Mouse (Mus musculus) intestine, postnatal 0 days (tissue): ENCODE measurements around the gene Sar1a. TPM values are rescaled to one million over a fixed set of nuclear protein-coding genes. Genes with fewer than 3 reads are reported as not detected.

Experiments
- ATAC-seq: fragments of 200-750 bp; cut with Nextera tagmentation; 2 replicates; pipeline ENCODE4 v1.8.0; 2017; ENCODE audit warnings: mild to moderate bottlenecking, moderate TSS enrichment, moderate library complexity
- H3K27ac ChIP-seq: fragments of 300-500 bp; sonication (generic); 2 replicates; pipeline ENCODE4 v1.5.1; 2014; ENCODE audit warnings: mild to moderate bottlenecking, low read depth, low read length, moderate library complexity
- H3K27me3 ChIP-seq: fragments of 300-500 bp; sonication (generic); replicated peaks from 2 replicates; pipeline ENCODE4 v1.6.1; 2014; ENCODE audit warnings: low read length, mixed read lengths; ENCODE audit not compliant: control insufficient read depth, insufficient read depth
- H3K36me3 ChIP-seq: fragments of 300-500 bp; sonication (generic); 2 replicates; pipeline ENCODE4 v1.6.1; 2014; ENCODE audit warnings: mild to moderate bottlenecking, moderate library complexity; ENCODE audit not compliant: control insufficient read depth, insufficient read depth
- H3K4me1 ChIP-seq: fragments of 300-500 bp; sonication (generic); replicated peaks from 2 replicates; pipeline ENCODE4 v1.6.1; 2014; ENCODE audit warnings: antibody characterized with exemption, low read length, mixed read lengths; ENCODE audit not compliant: control insufficient read depth, insufficient read depth
- H3K4me2 ChIP-seq: fragments of 300-500 bp; sonication (generic); replicated peaks from 2 replicates; pipeline ENCODE4 v1.6.1; 2014; ENCODE audit warnings: low read depth, mild to moderate bottlenecking, moderate library complexity
- H3K4me3 ChIP-seq: fragments of 300-500 bp; sonication (generic); 2 replicates; pipeline ENCODE4 v1.5.1; 2014; ENCODE audit warnings: low read depth, low read length
- H3K9ac ChIP-seq: fragments of 300-500 bp; sonication (generic); 2 replicates; pipeline ENCODE4 v1.6.1; 2014; ENCODE audit warnings: mild to moderate bottlenecking, low read depth, low read length
- H3K9me3 ChIP-seq: fragments of 300-500 bp; sonication (generic); 2 replicates; pipeline ENCODE4 v1.6.1; 2016; ENCODE audit warnings: mixed run types; ENCODE audit not compliant: control insufficient read depth
- CTCF ChIP-seq: sonication (generic); IDR thresholded peaks from 2 replicates; pipeline ENCODE4 v1.5.1; 2016; ENCODE audit warnings: low read depth, mild to moderate bottlenecking, control low read depth, antibody characterized with exemption, moderate library complexity
- WGBS: fragments of 180-500 bp; shearing (Covaris S2); extraction: QIAGEN DNeasy Blood & Tissue Kit; methylation state at CpG from one replicate; pipeline ENCODE4 v1.1.7; 2014; 5-methylcytosine and 5-hydroxymethylcytosine counted together
- polyA plus RNA-seq: library from polyadenylated mRNA; unstranded; fragments of >200 nt; fragmentation: Nextera tagmentation; extraction: Ambion mirVana; gene quantifications from 2 replicates; pipeline ENCODE4 v1.2.1, GENCODE M21; 2015

The Sar1a gene
- polyA plus RNA-seq, 1 experiment from 2014 or later = 111 TPM

DNA sequence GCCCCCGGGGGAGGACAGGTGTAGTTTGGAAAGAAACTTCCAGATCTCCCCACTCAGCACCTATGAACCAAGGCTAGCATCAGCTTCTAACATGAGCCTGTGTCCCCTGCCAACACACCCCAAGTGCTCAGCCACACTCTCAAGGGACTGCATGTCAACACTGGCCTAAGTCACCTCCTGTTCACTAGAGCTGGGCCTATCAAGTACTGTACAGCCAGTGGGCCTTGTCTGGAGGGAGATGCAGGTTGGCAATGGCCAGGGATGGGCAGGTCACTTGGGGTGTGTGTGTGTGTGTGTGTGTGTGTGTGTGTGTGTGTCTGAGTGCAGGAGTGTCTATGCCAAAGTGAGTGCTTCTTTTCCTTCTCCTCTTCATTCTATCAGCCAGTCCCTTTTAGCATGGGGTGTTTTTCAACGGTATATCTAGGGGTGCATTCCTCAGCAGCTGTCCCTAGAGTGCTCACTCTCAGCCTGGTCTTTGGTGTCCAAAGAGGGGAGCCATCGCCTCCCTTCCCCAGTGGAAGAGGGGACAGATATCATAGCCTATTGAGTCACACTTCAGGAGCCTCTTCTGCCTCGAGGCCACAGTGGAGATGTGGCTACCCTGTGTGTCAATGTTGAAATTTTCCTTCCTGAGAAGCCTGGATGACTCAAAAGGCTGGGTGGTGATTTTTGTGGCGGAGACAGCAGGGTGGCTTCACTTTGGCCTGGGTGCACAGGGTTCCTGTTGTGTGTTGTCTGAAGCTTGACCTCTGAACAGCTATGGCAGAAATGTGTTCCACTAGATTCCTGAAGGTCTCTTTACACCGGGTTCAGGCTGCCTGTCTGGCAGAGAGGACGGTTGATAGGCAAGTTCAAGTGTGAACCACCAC, 36.1 kb downstream of the Sar1a start:
- H3K4me2 ChIP-seq = peak overlapping the region; percentile 88
- H3K4me1 ChIP-seq = peaks cover 6% of the 10 kb centered on the region; the same call in 1 of the 2 replicates
- ATAC-seq = no peak
- H3K9me3 ChIP-seq = no peaks in the 10 kb centered on the region
- peak overlapping the region; percentile 68 for H3K4me3 ChIP-seq
- 70% methylated on average over 7 of the region's 7 CpGs for WGBS
- H3K27ac ChIP-seq = no peak overlapping the region
- TF ChIP-seq CTCF = no peak
- H3K27me3 ChIP-seq = no peaks in the 10 kb centered on the region
- H3K9ac ChIP-seq = no peak overlapping the region
- H3K36me3 ChIP-seq = no peaks in the 10 kb centered on the region

DNA sequence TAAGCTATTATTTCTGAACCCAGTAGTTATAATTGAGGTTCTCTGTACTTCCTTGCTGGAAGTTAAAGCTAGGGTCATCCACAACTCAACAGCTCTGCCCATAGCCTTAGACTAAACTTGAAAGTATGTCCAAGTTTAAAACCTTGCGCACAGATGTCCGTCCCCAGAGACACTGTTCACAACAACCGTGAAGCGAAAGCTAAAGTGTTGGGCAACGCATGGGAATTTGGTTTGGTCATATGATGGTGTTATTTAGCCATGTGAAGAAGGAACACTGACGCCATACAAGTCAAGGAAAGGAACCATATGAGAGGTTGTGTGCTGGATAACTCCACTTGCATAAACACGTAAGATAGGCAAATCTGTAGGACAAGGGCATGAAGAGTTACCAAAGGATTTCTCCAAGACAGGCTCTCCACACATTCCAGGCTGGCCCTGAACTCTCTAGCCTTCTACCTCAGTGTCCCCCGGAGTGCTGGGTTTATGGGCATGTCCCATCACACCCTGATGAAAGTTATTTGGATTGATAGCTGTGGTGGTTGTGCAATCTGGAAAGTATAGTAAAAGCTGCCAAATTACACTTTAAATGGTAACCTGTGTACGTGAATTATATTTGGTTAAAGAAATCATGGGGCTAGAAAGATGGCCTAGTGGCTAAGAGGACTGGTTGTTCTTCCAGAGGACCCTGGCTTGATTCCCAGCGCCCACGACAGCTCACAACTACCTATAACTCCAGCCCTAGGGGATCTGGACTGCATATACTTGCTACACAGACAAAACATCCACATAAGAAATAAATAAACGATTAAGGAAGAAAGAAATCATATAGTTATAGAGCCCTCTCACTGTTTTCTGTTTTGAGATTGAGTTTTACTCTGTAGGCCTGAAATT, 37.6 kb downstream of the Sar1a start:
- no peak for TF ChIP-seq CTCF
- H3K27ac ChIP-seq = no peak overlapping the region
- H3K27me3 ChIP-seq = no peaks in the 10 kb centered on the region
- no peaks in the 10 kb centered on the region for H3K36me3 ChIP-seq
- no peak overlapping the region for H3K4me3 ChIP-seq
- H3K4me2 ChIP-seq = no peak overlapping the region
- H3K9ac ChIP-seq = no peak overlapping the region
- no peak for ATAC-seq
- WGBS = 89% methylated on average over 12 of the region's 12 CpGs
- H3K9me3 ChIP-seq = no peaks in the 10 kb centered on the region
- peaks cover 6% of the 10 kb centered on the region; the same call in 1 of the 2 replicates for H3K4me1 ChIP-seq

DNA sequence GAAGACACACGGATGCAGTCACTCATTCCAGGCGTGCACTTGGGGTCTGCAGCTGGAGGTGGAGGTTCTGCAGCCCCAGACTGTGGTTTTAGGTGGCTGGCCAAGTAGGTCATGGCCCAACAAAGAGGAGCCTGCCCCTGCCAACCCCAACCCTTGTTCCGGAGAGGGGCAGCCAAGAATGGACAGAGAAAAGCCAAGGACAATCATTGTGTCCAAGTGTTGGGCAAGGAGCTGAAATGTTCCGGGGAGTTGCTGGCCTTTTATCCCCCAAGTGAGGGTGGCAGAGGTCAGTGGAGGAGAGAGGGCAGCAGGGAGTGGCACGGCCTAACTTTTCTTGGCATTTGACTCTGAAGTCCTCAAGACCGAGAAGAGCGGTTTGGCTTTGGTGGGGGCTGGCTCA, 40.2 kb downstream of the Sar1a start:
- WGBS = 88% methylated on average over 7 of the region's 7 CpGs
- Histone ChIP-seq H3K27ac (no peak overlapping the region), H3K9ac (no peak overlapping the region), H3K27me3 (no peaks in the 10 kb centered on the region), H3K4me3 (no peak overlapping the region), H3K4me2 (no peak overlapping the region), H3K36me3 (no peaks in the 10 kb centered on the region), H3K4me1 (peaks cover 6% of the 10 kb centered on the region; the same call in 1 of the 2 replicates), H3K9me3 (no peaks in the 10 kb centered on the region)
- no peak for ATAC-seq
- no peak for TF ChIP-seq CTCF

DNA sequence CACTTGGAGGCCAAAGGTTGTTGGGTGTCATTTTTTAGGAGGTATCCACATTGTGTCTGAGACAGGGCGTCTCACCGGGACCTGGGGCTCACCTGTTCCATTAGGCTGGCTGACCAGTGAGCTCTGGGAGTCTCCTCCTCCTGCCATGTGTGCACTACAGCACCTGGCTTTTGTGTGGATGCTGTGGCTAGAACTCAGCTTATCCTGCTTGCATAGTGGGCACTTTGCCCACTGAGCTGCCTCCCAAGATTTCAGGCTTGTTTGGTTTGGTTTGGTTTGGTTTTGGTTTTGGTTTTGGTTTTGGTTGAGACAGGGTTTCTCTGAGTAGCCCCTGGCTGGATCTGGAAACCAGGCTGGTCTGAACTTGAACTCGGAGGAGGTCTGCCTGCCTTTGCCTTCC, 42.1 kb downstream of the Sar1a start:
- ATAC-seq = no peak
- Histone ChIP-seq H3K4me1 (no peaks in the 10 kb centered on the region), H3K9me3 (no peaks in the 10 kb centered on the region), H3K9ac (no peak overlapping the region), H3K4me3 (no peak overlapping the region), H3K4me2 (no peak overlapping the region), H3K27me3 (no peaks in the 10 kb centered on the region), H3K27ac (no peak overlapping the region), H3K36me3 (peaks cover 4% of the 10 kb centered on the region; the same call in 1 of the 2 replicates)
- WGBS = 77% methylated on average over 3 of the region's 3 CpGs
- no peak for TF ChIP-seq CTCF

DNA sequence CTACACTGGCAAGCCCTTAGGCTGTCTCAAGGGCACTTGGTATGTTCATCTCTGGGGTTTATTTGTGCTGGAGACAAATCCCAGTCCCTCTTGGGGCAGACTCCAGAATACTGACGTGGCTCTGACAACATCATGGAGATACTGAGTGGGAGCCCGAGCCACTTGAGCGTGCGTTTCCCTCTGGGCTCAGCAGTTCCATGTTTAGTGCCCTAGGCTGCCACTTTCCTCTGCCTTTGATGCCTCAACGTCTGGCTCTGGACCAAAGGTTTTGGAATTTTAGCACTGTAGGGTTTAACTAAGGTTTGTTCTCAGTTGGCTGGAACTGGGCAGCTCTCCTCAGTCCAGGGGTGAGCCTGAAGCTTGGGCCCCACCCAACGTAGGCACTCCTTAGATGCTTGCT, 43.2 kb downstream of the Sar1a start:
- 64% methylated on average over 6 of the region's 6 CpGs for WGBS
- H3K4me1 ChIP-seq = no peaks in the 10 kb centered on the region

DNA sequence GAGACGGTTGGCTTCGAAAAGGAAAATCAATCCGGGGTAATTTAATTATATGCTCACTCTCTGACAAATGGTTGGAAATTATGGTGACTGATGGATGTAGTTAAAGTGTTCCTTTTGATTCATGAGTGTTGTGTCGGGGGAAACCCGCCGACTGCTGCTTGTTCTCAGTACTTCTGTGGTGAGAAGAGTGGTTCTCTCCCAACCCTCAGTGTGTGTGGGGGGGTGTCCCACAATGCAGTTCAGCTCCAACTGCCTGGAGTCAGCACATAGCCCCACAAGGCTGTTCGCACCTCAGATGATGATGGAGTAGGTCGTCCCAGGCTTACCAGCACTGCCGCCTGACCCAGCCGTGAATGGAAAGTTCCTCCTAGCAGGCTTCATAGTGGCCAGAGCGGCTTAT, 49.1 kb downstream of the Sar1a start:
- no peak overlapping the region for H3K9ac ChIP-seq
- no peaks in the 10 kb centered on the region for H3K27me3 ChIP-seq
- 74% methylated on average over 11 of the region's 11 CpGs for WGBS
- peaks cover 28% of the 10 kb centered on the region; the same call in 1 of the 2 replicates for H3K36me3 ChIP-seq
- TF ChIP-seq CTCF = no peak
- no peak for ATAC-seq
- H3K9me3 ChIP-seq = no peaks in the 10 kb centered on the region
- H3K27ac ChIP-seq = no peak overlapping the region
- no peaks in the 10 kb centered on the region for H3K4me1 ChIP-seq
- H3K4me2 ChIP-seq = no peak overlapping the region
- no peak overlapping the region for H3K4me3 ChIP-seq

More for the DNA sequence above, 43.2 kb downstream of the Sar1a start:
- no peaks in the 10 kb centered on the region for H3K27me3 ChIP-seq
- no peak for TF ChIP-seq CTCF
- H3K27ac ChIP-seq = no peak overlapping the region
- H3K4me3 ChIP-seq = no peak overlapping the region
- H3K4me2 ChIP-seq = no peak overlapping the region
- no peaks in the 10 kb centered on the region for H3K9me3 ChIP-seq
- ATAC-seq = no peak
- peaks cover 11% of the 10 kb centered on the region; the same call in 1 of the 2 replicates for H3K36me3 ChIP-seq
- H3K9ac ChIP-seq = no peak overlapping the region
